Mouse (Mus musculus) cerebellum, postnatal 25 days (tissue): ENCODE results near the gene Agl.
"Not testable (repeated sequence)": the region's sequence is repeated elsewhere in the genome, so short reads cannot be mapped to it uniquely, and the experiment has no call there.

Source experiments
- DNase-seq, 2 experiments: peaks; one replicate each; pipeline ENCODE4 v3.0.0; 2021; ENCODE audit warnings: mixed read lengths in 2 of 2

Gene Agl

GRCm38 (mm10) chr3:116815305-116815797 is 7.4 kb upstream of the Agl start:
- DNase-seq = no peak

GRCm38 (mm10) chr3:116812946-116813345 is 5.0 kb upstream of the Agl start:
- DNase-seq = no peak

- not testable (repeated sequence) for DNase-seq
Measured at GRCm38 (mm10) chr3:116810351-116810750, 2.4 kb upstream of the Agl start.

GRCm38 (mm10) chr3:116809221-116809620 is 1.3 kb upstream of the Agl start:
- no peak for DNase-seq

- DNase-seq = peak in 1 of 2 experiments; percentile 22
Measured at GRCm38 (mm10) chr3:116808507-116809217, 696 bp upstream of the Agl start.

GRCm38 (mm10) chr3:116805866-116806265 is 2.1 kb downstream of the Agl start:
- DNase-seq = no peak

- DNase-seq = no peak
Measured at GRCm38 (mm10) chr3:116804746-116805285, 3.1 kb downstream of the Agl start.

- no peak for DNase-seq
Measured at GRCm38 (mm10) chr3:116801755-116802154, 6.2 kb downstream of the Agl start.

GRCm38 (mm10) chr3:116798821-116799510 is 9.0 kb downstream of the Agl start:
- no peak for DNase-seq

- DNase-seq = no peak
Measured at GRCm38 (mm10) chr3:116788851-116789250, 19.1 kb downstream of the Agl start.

- DNase-seq = no peak
Measured at GRCm38 (mm10) chr3:116786543-116786942, 21.4 kb downstream of the Agl start.

GRCm38 (mm10) chr3:116785820-116786219 is 22.1 kb downstream of the Agl start:
- no peak for DNase-seq

- no peak for DNase-seq
Measured at GRCm38 (mm10) chr3:116784811-116785210, 23.2 kb downstream of the Agl start.

- DNase-seq = no peak
Measured at GRCm38 (mm10) chr3:116784290-116784689, 23.7 kb downstream of the Agl start.

GRCm38 (mm10) chr3:116776961-116777360 is 31.0 kb downstream of the Agl start:
- DNase-seq = no peak

GRCm38 (mm10) chr3:116773836-116774235 is 34.1 kb downstream of the Agl start:
- no peak for DNase-seq

- no peak for DNase-seq
Measured at GRCm38 (mm10) chr3:116771597-116771996, 36.4 kb downstream of the Agl start.

GRCm38 (mm10) chr3:116766963-116767362 is 41.0 kb downstream of the Agl start:
- peak in 1 of 2 experiments; percentile 35 for DNase-seq

- no peak for DNase-seq
Measured at GRCm38 (mm10) chr3:116752818-116753217, 55.1 kb downstream of the Agl start.

GRCm38 (mm10) chr3:116751191-116751860 is 56.6 kb downstream of the Agl start:
- peak; percentile 38 to 70 for DNase-seq

GRCm38 (mm10) chr3:116748391-116749170 is 59.4 kb downstream of the Agl start:
- DNase-seq = peak in 1 of 2 experiments; percentile 38

GRCm38 (mm10) chr3:116747648-116748047 is 60.3 kb downstream of the Agl start:
- not testable (repeated sequence) for DNase-seq
